Mouse (Mus musculus): ENCODE data around the gene Ssc4d. TPM values are rescaled to one million over a fixed set of nuclear protein-coding genes. Genes with fewer than 3 reads are reported as not detected.

The Ssc4d gene
- total RNA-seq, 2 experiments from 2014 or later, result 0.57 to 1.1 TPM

DNA sequence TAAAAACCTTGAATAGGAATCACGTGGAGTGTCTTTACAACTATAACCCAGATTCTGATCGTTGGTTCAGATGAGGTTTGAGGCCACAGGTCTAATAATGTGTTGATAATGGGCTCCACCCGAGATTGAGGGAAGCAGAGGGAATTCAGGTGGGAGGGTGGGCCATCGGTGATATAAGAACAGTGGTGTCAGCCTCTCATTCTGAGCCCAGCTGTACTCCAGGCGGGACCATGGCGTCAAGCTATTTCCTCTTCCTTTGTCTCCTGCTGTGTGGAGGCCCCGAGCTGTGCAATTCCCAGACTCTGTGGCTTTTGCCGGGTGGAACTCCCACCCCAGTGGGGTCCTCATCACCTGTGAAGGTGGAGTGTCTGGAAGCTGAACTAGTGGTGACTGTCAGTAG is 5.6 kb upstream of the Ssc4d start, which contains the start of gene Zp3:
Gene Zp3, plus strand, starts transcription at position 196 of the 400 bp plus-strand sequence.
- intact Hi-C loops (cut with DNase I), result loop anchor here (2.0 to 5.0 kb wide), 3 partner anchors 42 to 81 kb away; no protein-coding TSS in a partner anchor
- DNase-seq, result no peak

- intact Hi-C loops (cut with DNase I), result no loop called here
These were observed 5.0 kb upstream of the Ssc4d start for GRCm38 (mm10) chr5:135979381-135979780.

DNA sequence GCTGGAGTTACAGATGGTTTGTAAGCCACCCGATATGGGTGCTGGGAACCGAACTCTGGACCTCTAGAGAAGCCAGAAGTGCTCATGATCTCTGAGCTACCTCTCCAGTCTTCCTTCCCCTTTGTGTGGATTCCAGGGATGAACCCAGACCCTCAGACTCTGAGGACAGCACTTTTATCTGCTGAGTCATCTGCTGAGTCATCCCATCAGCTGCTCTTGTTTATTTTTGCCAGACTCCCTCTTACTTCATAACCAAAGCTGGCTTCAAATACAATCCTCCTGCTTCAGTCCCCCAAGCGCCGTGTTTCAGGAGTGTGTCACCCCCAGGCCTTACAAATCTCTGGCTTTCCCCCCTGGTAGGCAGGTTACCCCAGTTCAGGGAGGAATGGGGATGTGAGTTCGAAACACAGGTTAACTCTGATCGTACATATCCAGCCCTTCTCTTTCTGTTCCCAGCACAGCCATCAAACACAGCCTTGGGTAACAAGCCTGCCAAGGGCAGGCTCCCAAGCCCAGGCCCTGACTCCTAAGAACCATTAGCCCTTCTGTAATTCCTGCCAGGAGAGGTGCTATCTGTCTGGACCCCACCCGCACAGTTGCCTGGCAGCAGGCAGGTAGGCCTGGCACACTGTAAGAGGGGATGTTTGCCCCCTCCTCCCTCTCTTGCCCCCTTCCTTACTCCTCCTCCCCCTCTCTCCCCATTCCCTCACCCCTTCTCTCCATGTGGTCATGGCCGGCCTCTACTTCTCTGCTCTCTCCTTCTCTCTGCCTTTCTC is 1.8 kb upstream of the Ssc4d start:
- no peak for DNase-seq
- intact Hi-C loops (cut with DNase I), result no loop called here

More at GRCm38 (mm10) chr5:135979381-135979780, 5.0 kb upstream of the Ssc4d start:
- no peak for DNase-seq

DNA sequence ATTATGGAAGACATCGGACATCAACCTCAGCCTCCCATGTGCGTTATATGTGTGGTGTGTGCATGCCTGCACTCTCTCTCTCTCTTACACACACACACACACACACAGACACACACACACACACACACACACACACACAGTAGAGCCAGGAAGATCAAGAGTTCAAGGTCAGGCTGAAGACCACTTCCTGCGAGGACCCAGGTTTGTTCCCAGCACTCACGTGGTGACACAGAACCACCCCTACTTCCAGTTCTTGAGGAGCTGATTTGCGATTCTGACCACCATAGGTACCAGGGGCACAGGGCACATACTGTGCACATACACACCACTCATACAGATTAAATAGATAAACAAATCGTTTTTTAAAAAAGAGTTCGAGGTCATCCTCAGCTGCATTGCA is 2.5 kb downstream of the Ssc4d start:
- DNase-seq, result no peak
- intact Hi-C loops (cut with DNase I), result no loop called here

DNA sequence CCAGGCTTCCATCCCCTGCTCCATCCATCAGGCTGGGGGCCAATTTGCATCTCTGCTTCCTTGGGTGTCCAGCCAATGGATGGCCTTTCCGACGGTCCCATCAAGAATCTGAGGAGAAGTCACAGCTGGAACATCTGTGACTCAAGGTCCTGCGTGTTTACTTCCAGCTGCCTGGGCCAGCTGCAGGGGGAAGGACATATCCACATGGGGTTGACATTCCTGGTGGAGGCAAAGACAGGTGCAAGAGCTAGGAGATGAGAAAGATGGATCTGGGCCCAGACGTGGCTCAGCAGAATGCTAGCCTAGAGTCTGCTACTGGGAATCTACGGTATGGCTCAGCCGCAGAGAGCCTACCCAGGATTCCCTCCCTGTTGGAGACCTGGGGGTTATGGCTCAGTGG is 4.1 kb downstream of the Ssc4d start:
- intact Hi-C loops (cut with DNase I), result no loop called here
- DNase-seq, result no peak

- peak in 1 of 2 experiments; percentile 25 for DNase-seq
- intact Hi-C loops (cut with DNase I), result no loop called here
These were observed 5.5 kb downstream of the Ssc4d start for GRCm38 (mm10) chr5:135968781-135969180.

DNA sequence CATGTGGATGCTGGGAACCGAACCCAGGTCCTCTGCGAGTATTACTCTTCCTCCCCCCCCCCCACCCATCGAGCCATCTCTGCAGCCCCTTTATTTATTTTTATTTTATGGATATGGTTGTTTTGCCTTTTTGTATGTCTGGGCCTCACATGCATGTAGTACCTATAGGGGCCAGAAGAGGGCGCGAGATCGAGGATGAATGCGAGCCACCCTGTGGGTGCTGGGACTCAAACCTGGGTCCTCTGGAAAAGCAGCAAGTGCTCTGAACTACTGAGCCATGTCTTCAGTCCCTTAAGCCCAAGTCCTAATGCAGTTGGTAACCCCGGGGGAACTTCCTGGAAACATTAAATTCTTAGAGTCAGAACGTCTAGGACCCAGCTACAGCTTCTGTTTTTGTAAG is 7.5 kb downstream of the Ssc4d start:
- intact Hi-C loops (cut with DNase I), result no loop called here

DNA sequence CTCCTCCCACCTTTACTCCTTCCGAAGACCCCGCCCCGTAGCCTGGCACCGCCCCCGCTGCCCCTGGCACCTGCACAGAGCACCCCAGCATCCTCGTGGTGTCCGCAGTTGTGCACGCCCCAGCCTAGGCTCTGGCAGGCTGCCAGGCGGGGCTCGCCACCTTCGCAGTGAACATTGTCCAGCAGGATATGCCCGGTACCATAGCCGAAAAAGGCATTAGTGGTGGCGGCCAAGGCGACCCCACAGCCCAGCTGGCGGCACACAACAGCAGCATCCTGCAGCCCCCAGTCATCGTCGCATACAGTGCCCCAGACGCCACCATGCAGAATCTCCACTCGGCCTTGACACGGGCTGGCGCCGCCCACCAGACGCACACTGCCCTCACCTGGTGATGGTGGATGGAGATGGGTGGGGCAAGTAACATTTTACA is 8.8 kb downstream of the Ssc4d start:
- intact Hi-C loops (cut with DNase I), result no loop called here
- no peak for DNase-seq

More for the DNA sequence above, 7.5 kb downstream of the Ssc4d start:
- no peak for DNase-seq

- intact Hi-C loops (cut with DNase I), result loop anchor here (2.0 kb wide), 1 partner anchor 62 kb away; no protein-coding TSS in a partner anchor
- no peak for DNase-seq
These were observed 11.1 kb downstream of the Ssc4d start for GRCm38 (mm10) chr5:135963280-135963627.

DNA sequence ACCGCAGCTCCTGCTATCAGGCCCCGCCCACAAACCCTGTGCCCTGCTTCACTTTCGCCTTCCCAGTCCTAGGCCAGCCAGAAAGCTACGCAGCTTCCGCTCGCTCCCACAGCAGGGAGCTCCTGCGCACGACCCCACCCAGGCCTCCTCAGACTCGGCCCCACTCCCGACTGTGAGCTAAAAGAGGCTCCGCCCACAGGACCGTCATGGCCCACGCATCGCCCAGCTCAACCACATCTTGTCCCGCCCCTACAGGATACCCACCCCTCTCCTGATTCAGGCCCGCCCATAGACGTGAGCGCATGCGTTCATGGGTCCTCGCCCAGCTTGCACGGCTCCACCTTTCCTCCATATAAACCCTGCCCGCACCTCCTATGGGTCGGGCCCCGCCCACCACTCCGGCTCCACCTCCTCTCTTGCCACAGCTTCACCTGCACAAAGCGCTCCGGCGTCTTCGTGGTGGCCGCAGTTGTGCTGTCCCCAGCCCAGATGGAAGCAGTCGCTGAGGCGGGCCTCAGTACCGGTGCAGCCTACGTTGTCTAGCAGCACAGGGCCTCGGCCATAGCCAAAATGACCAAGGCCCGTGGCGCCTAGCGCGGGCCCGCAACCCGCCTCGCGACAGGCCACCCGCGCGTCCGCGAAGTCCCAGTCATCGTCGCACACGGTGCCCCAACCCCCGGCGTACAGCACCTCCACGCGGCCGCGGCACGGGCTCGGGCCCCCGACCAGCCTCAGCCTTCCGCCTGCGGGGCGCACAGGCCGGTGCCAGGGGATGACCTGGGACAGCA is 11.6 kb downstream of the Ssc4d start:
- peak; percentile 94 to 98 for DNase-seq
- intact Hi-C loops (cut with DNase I), result loop anchor here (2.0 kb wide), 1 partner anchor 62 kb away; no protein-coding TSS in a partner anchor

GRCm38 (mm10) chr5:135962125-135962491 is 12.2 kb downstream of the Ssc4d start:
- intact Hi-C loops (cut with DNase I), result loop anchor here (2.0 kb wide), 1 partner anchor 61 kb away; no protein-coding TSS in a partner anchor
- DNase-seq, result no peak

DNA sequence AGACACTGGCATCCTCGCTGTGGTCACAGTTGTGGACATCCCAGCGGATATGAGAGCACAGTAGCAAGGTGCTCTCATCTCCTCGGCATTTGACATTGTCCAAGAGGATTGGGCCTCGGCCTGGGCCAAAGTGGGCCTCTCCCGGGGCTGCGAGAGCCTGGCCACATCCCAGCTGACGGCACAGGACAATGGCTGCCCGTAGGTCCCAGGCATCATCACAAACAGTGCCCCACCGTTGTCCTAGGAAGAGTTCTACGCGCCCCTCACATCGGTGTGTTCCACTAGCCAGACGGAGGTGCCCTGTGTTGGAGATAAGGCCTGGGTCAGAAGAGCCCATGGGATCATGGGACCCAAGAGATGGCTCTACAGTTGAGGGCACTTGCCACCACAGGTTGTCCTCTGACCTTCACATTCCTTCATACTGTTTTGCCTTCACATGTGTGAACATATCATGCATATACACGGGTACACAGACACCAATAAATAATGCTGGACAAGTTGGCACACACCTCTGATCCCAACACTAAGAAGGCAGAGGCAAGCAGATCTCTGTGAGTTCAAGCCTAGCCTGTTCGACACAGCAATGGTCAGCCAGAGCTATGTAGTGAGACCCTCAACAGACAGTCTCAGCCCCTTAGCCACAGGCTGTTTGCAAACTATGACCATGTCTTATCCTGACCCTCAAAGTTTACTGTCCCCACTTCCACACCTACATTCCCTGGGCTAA is 13.3 kb downstream of the Ssc4d start:
- intact Hi-C loops (cut with DNase I), result no loop called here

GRCm38 (mm10) chr5:135959911-135960310 is 14.4 kb downstream of the Ssc4d start:
- DNase-seq, result no peak
- intact Hi-C loops (cut with DNase I), result no loop called here

More for the DNA sequence above, 13.3 kb downstream of the Ssc4d start:
- no peak for DNase-seq

DNA sequence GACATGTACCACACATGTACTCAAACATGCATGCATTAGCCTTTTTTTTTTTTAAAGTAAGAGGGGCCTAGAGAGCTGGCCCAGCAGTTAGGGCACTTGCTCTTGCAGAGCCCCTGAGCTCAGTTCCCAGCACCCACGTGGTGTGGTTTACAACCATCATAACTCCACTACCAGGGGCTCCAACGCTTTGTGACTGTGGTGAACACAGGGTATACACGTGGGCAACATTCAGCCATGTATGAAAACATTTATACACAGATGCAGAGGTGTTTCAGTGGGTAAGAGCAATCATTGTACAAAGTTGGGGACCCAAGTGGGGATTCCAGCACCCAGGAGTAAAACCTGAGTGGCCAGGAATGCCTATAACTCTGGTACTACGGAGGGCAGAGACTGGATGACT is 16.0 kb downstream of the Ssc4d start:
- intact Hi-C loops (cut with DNase I), result no loop called here
- DNase-seq, result no peak

DNA sequence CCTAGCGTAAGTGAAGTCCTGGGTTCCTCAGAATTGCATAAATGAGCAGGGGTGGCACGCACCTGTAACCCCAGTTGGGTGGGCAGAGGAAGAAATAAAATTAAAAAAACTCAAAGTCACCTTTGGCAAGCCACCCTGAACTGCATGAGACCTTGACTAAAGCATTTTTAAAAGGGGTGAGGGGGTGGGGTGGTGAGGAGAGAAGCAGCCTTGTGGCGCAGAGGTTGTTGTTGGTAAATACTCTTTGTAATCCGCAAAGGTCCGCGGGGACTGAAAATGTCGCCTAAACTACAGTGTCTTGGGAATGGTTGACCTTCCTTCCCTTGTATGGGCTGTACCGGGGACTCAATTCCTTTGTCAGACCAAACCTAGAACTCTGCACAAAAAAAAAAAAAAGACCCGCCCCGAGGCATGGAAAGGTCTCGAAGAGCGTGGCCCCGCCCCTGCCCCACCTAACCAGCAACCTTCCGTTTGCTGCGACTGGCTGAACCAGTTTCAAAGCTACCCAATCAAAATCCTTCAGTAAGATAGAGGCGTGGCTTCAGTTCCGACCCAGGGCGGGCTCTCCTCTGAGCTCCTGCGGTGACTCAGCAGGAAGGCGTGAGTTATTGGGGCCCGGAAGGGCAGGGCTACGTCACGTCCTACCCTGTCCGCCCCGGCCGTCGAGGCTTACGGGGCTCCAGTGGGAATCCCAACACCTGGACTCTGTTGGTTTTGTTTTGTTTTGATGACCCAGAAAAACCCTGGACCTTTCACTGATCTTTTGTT is 16.9 kb downstream of the Ssc4d start:
- intact Hi-C loops (cut with DNase I), result no loop called here
- peak; percentile 84 to 92 for DNase-seq

- intact Hi-C loops (cut with DNase I), result no loop called here
These were observed 17.8 kb downstream of the Ssc4d start for GRCm38 (mm10) chr5:135956300-135957206.

DNA sequence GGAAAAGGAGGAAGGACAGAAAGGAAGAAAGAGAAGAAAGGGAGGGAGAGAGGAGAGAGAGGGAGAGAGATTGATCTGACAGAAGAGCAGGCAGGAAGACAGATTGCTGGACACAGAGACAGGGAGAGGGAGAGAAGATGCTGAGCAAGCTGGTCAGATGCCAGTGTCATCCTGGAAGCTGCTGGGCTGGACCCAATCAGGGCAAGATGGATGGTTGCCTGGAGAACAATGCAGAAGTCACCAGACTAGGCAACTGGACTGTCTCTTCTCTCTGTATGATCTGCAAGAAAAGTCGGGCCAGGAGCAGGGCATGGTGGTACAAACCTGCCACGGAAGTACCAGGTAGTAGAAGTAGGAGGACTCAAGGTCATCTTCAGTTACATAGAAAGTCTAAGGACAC is 21.5 kb downstream of the Ssc4d start:
- intact Hi-C loops (cut with DNase I), result no loop called here
- no peak for DNase-seq

More at GRCm38 (mm10) chr5:135956300-135957206, 17.8 kb downstream of the Ssc4d start:
- DNase-seq, result no peak

DNA sequence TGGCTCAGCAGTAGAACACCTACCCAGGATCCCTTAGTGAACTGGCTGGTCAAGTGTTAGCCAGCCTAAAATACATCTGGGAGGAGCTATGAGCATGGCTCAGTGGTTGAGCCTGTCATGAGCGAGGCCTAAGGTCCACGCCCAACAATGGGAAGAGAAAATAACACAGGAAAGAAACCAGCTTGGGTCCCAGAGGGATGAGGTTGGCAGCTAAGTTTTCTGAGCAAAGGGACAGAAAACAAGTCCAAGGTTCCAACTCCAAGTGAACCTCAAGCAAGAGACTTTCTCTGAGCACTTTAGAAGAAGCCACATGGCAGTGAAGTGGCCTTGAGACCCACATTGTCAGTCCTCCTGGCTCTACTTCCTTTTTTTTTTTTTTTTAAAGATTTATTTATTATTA is 22.7 kb downstream of the Ssc4d start:
- DNase-seq, result no peak
- intact Hi-C loops (cut with DNase I), result no loop called here

Measured in gastrocnemius, postnatal 36 days (tissue).